Mouse (Mus musculus) liver, adult 2 months (tissue): Measurements from ENCODE around the gene Ppm1l.
"Not testable (repeated sequence)": the region's sequence is repeated elsewhere in the genome, so short reads cannot be mapped to it uniquely, and the experiment has no call there.

Experiments
- CTCF ChIP-seq: fragments of 200-500 bp; IDR thresholded peaks from 2 replicates; pipeline ENCODE4 v1.5.1; 2011; ENCODE audit warnings: low read depth, low read length, control low read depth
- POLR2A ChIP-seq: fragments of 200-500 bp; IDR thresholded peaks from 2 replicates; pipeline ENCODE4 v1.6.1; 2011; ENCODE audit warnings: low read length, control low read depth; ENCODE audit not compliant: insufficient read depth; ENCODE audit errors: extremely low read depth

DNA sequence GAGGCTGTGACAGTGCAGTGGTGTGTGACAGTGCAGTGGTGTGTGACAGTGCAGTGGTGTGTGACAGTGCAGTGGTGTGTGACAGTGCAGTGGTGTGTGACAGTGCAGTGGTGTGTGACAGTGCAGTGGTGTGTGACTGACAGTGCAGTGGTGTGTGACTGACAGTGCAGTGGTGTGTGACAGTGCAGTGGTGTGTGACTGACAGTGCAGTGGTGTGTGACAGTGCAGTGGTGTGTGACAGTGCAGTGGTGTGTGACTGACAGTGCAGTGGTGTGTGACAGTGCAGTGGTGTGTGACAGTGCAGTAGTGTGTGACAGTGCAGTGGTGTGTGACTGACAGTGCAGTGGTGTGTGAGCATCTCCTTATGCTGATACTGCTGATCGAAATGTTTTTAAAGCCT lies 248.9 kb downstream of the Ppm1l start:
- not testable (repeated sequence) for TF ChIP-seq CTCF, POLR2A
